Mouse (Mus musculus) hindbrain, postnatal 0 days (tissue): ENCODE measurements around the gene Ndufb2. TPM values are rescaled to one million over a fixed set of nuclear protein-coding genes. Genes with fewer than 3 reads are reported as not detected.

ENCODE experiments used
- ATAC-seq: fragments of 200-750 bp; cut with Nextera tagmentation; 2 replicates; pipeline ENCODE4 v1.8.0; 2017; ENCODE audit warnings: mild to moderate bottlenecking, moderate TSS enrichment, moderate library complexity
- DNase-seq: peaks from one replicate; pipeline ENCODE4 v3.0.0-alpha.2; 2015; ENCODE audit warnings: low spot score
- H3K27ac ChIP-seq: fragments of 300-500 bp; sonication (generic); 2 replicates; pipeline ENCODE4 v1.5.1; 2014; ENCODE audit warnings: mild to moderate bottlenecking
- H3K27me3 ChIP-seq: fragments of 300-500 bp; sonication (generic); 2 replicates; pipeline ENCODE4 v1.6.1; 2014; ENCODE audit warnings: low read length, mixed read lengths; ENCODE audit not compliant: insufficient read depth
- H3K36me3 ChIP-seq: fragments of 300-500 bp; sonication (generic); 2 replicates; pipeline ENCODE4 v1.6.1; 2014; ENCODE audit warnings: low read length, mixed read lengths; ENCODE audit not compliant: insufficient read depth
- H3K4me1 ChIP-seq: fragments of 300-500 bp; sonication (generic); 2 replicates; pipeline ENCODE4 v1.6.1; 2014; ENCODE audit warnings: antibody characterized with exemption, low read length, mixed read lengths; ENCODE audit not compliant: insufficient read depth
- H3K4me2 ChIP-seq: fragments of 300-500 bp; sonication (generic); 2 replicates; pipeline ENCODE4 v1.6.1; 2014; ENCODE audit warnings: low read depth, mild to moderate bottlenecking, low read length, moderate library complexity, mixed read lengths
- H3K4me3 ChIP-seq: fragments of 300-500 bp; sonication (generic); 2 replicates; pipeline ENCODE4 v1.5.1; 2014; ENCODE audit warnings: low read length
- H3K9ac ChIP-seq: fragments of 300-500 bp; sonication (generic); replicated peaks from 2 replicates; pipeline ENCODE4 v1.6.1; 2014; ENCODE audit warnings: mild to moderate bottlenecking, low read length, moderate library complexity, mixed read lengths
- H3K9me3 ChIP-seq: fragments of 300-500 bp; sonication (generic); 2 replicates; pipeline ENCODE4 v1.6.1; 2016; ENCODE audit warnings: low read length, mixed read lengths
- CTCF ChIP-seq: IDR thresholded peaks from 2 replicates; pipeline ENCODE4 v1.5.1; 2016; ENCODE audit warnings: antibody characterized with exemption, control low read depth, low read depth
- WGBS: fragments of 180-500 bp; shearing (Covaris S2); extraction: QIAGEN DNeasy Blood & Tissue Kit; methylation state at CpG from one replicate; pipeline ENCODE4 v1.1.7; 2014; 5-methylcytosine and 5-hydroxymethylcytosine counted together
- polyA plus RNA-seq: library from polyadenylated mRNA; unstranded; fragments of >200 nt; fragmentation: Nextera tagmentation; extraction: Ambion mirVana; gene quantifications from 2 replicates; pipeline ENCODE4 v1.2.1, GENCODE M21; 2015
- total RNA-seq: library from RNA; depleted of rRNA; stranded (reverse); fragments of >200 nt; gene quantifications from 2 replicates; pipeline ENCODE4 v1.2.3, GENCODE M21; 2014; rRNA removed

Gene Ndufb2
- total and polyA plus RNA-seq, 2 experiments from 2014 or later = 454 to 698 TPM

- 79% methylated on average over 5 of the region's 5 CpGs for WGBS
- no peaks in the 10 kb centered on the region for H3K4me1 ChIP-seq
- no peak overlapping the region for H3K4me2 ChIP-seq
- no peak overlapping the region for H3K4me3 ChIP-seq
- peaks cover 17% of the 10 kb centered on the region; the same call in 1 of the 2 replicates for H3K36me3 ChIP-seq
- DNase-seq = no peak
- H3K9ac ChIP-seq = no peak overlapping the region
- TF ChIP-seq CTCF = no peak
- no peak overlapping the region for H3K27ac ChIP-seq
- ATAC-seq = no peak
- no peaks in the 10 kb centered on the region for H3K27me3 ChIP-seq
- no peaks in the 10 kb centered on the region for H3K9me3 ChIP-seq
Observed at GRCm38 (mm10) chr6:39604565-39604964, 12.2 kb downstream of the Ndufb2 start.

DNA sequence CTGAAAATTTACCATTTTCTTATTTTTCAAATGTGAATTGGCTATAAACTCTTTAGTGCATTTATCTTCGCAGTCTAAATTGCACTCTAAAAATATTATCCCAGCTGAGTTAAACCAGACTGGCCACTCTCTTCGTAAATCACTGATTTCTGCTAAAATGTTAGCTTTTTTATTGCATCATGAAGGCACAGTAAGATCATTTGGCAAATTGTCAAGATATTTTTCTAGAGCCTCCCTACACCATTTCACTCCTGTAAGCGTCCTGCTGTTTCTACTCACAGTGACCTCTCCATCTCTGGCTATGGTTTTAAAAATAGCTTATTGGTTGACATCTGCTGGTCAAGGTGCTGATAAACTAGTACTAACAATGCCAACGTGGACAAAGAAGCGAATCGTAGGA lies 13.7 kb downstream of the Ndufb2 start:
- ATAC-seq = no peak
- Histone ChIP-seq H3K4me2 (no peak overlapping the region), H3K36me3 (peaks cover 11% of the 10 kb centered on the region; the same call in 1 of the 2 replicates), H3K4me3 (no peak overlapping the region), H3K27me3 (no peaks in the 10 kb centered on the region), H3K27ac (no peak overlapping the region), H3K9me3 (no peaks in the 10 kb centered on the region), H3K4me1 (no peaks in the 10 kb centered on the region), H3K9ac (no peak overlapping the region)
- TF ChIP-seq CTCF = no peak
- 84% methylated on average over 6 of the region's 6 CpGs for WGBS
- no peak for DNase-seq

DNA sequence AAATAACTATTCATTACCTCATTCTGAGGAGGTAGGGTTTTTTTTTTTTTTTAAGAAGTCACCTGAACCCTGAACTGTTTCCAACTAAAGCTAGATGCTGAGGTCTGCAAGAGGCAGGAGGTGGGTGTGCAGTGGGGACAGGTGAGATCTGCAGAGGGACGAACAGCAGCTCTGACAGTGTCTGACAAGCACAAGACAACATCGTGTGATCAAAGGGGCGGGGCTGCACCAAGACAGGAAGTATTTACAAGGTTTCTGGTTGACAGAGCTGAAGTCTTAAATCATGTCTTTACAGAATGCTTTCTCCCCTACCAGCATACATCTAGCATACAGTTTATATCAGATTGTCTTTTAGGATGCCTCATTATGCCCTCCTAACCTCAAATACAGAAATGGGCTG lies 14.5 kb downstream of the Ndufb2 start:
- no peak for ATAC-seq
- Histone ChIP-seq H3K9me3 (no peaks in the 10 kb centered on the region), H3K27me3 (no peaks in the 10 kb centered on the region), H3K4me1 (no peaks in the 10 kb centered on the region), H3K4me2 (no peak overlapping the region), H3K27ac (no peak overlapping the region), H3K9ac (no peak overlapping the region), H3K36me3 (peaks cover 13% of the 10 kb centered on the region; the same call in 1 of the 2 replicates), H3K4me3 (no peak overlapping the region)
- no peak for TF ChIP-seq CTCF
- no peak for DNase-seq
- 82% methylated on average over 3 of the region's 3 CpGs for WGBS

DNA sequence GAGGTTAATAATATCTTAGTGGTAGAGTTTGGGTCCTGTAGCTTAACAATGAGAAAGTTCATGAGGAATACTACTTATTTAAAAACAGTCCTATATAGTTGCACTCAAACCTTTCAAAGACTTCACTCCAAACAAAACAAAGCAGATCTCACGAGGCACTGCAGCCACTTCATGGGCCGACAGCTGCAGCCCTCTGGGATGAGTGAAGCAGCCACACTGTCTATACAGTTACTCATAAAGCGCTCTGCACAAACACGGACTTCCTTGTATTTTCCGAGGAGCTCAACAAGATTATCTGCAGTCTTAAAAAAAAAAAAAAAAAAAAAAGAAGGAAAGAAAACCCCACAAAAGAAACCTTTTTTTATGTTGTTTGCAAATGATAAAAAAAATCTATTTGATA lies 15.0 kb downstream of the Ndufb2 start:
- no peaks in the 10 kb centered on the region for H3K9me3 ChIP-seq
- H3K27ac ChIP-seq = no peak overlapping the region
- H3K4me2 ChIP-seq = no peak overlapping the region
- H3K36me3 ChIP-seq = peaks cover 10% of the 10 kb centered on the region; the same call in 1 of the 2 replicates
- no peaks in the 10 kb centered on the region for H3K4me1 ChIP-seq
- 71% methylated on average over 5 of the region's 5 CpGs for WGBS
- no peaks in the 10 kb centered on the region for H3K27me3 ChIP-seq
- ATAC-seq (no peak), DNase-seq (no peak)
- no peak for TF ChIP-seq CTCF
- H3K4me3 ChIP-seq = no peak overlapping the region
- H3K9ac ChIP-seq = no peak overlapping the region

DNA sequence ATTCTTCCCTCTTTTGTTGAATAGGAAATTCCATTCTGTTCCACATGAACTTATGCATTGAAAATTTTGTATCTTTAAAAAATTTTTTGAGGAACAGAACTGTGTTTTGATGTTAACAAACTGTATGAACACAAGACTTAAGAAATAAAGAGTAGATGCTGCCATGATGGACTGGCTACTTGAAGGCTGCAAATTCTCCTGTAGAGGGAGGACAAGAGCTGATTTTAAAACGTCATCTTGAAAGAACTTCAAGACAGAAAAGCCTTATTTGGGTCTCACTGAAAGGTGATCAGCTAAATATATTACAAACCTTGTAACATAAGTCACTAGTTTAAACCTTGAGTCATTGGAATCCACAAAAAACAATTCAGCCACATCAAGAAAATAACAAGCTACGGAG lies 17.8 kb downstream of the Ndufb2 start:
- DNase-seq = peak; percentile 35

GRCm38 (mm10) chr6:39611296-39611695 lies 18.9 kb downstream of the Ndufb2 start:
- H3K36me3 ChIP-seq = peaks cover 23% of the 10 kb centered on the region
- no peak overlapping the region for H3K9ac ChIP-seq
- H3K27me3 ChIP-seq = no peaks in the 10 kb centered on the region
- ATAC-seq (no peak), DNase-seq (no peak)
- no peaks in the 10 kb centered on the region for H3K4me1 ChIP-seq
- no peak overlapping the region for H3K4me3 ChIP-seq
- WGBS = 91% methylated on average over 2 of the region's 2 CpGs
- no peak overlapping the region for H3K27ac ChIP-seq
- H3K9me3 ChIP-seq = no peaks in the 10 kb centered on the region
- H3K4me2 ChIP-seq = no peak overlapping the region
- no peak for TF ChIP-seq CTCF

More for the DNA sequence above, 17.8 kb downstream of the Ndufb2 start:
- peak; percentile 49 for TF ChIP-seq CTCF
- ATAC-seq = no peak
- no peak overlapping the region for H3K4me2 ChIP-seq
- no peak overlapping the region for H3K4me3 ChIP-seq
- H3K9ac ChIP-seq = no peak overlapping the region
- H3K27me3 ChIP-seq = no peaks in the 10 kb centered on the region
- no peaks in the 10 kb centered on the region for H3K9me3 ChIP-seq
- H3K4me1 ChIP-seq = no peaks in the 10 kb centered on the region
- H3K36me3 ChIP-seq = peaks cover 12% of the 10 kb centered on the region
- 68% methylated on average over 2 of the region's 2 CpGs for WGBS
- H3K27ac ChIP-seq = no peak overlapping the region

Other genes starting within 250 kb of the Ndufb2 start
- 25.0 and 45.6 TPM in 2 replicates for gene Slc37a3, start 214.9 kb upstream of the Ndufb2 start, total RNA-seq
- 46.2 and 48.2 TPM in 2 replicates for gene Slc37a3, start 214.9 kb upstream of the Ndufb2 start, polyA plus RNA-seq
- gene Rab19, start 211.4 kb upstream of the Ndufb2 start, total RNA-seq = 0.47 TPM in 1 of 2 replicates, not detected in the other
- gene Rab19, start 211.4 kb upstream of the Ndufb2 start, polyA plus RNA-seq = 0.33 and 0.58 TPM in 2 replicates
- 212 and 244 TPM in 2 replicates for gene Mkrn1, start 172.1 kb upstream of the Ndufb2 start, total RNA-seq
- gene Mkrn1, start 172.1 kb upstream of the Ndufb2 start, polyA plus RNA-seq = 204 and 219 TPM in 2 replicates
- 19.2 and 30.4 TPM in 2 replicates for gene Dennd2a, start 34.7 kb upstream of the Ndufb2 start, total RNA-seq
- 13.2 and 14.6 TPM in 2 replicates for gene Dennd2a, start 34.7 kb upstream of the Ndufb2 start, polyA plus RNA-seq
- gene Adck2, start 18.7 kb upstream of the Ndufb2 start, total RNA-seq = 14.8 and 18.8 TPM in 2 replicates
- gene Adck2, start 18.7 kb upstream of the Ndufb2 start, polyA plus RNA-seq = 35.6 and 36.9 TPM in 2 replicates
- not detected in 2 replicates for gene Gm42420, start 6.8 kb upstream of the Ndufb2 start, total RNA-seq
- gene Gm42420, start 6.8 kb upstream of the Ndufb2 start, polyA plus RNA-seq = 1.3 and 2.5 TPM in 2 replicates
- gene Braf, start 132.9 kb downstream of the Ndufb2 start, total RNA-seq = 37.7 and 49.6 TPM in 2 replicates
- gene Braf, start 132.9 kb downstream of the Ndufb2 start, polyA plus RNA-seq = 16.7 and 17.3 TPM in 2 replicates
- gene Mrps33, start 218.4 kb downstream of the Ndufb2 start, total RNA-seq = 14.7 and 29.3 TPM in 2 replicates
- gene Mrps33, start 218.4 kb downstream of the Ndufb2 start, polyA plus RNA-seq = 205 and 218 TPM in 2 replicates